Mouse (Mus musculus) spleen, adult 2 months (tissue): ENCODE data around the gene Rtn3. TPM values are rescaled to one million over a fixed set of nuclear protein-coding genes. Genes with fewer than 3 reads are reported as not detected.
A peak's percentile ranks its signal among the peaks of the same experiment; 100 is the strongest.

Experiments used
- DNase-seq, 2 experiments: peaks; one replicate each; pipeline versions ENCODE4 v3.0.0 to v3.0.0-alpha.2; 2012 to 2021; ENCODE audit warnings: low spot score in 2 of 2, low read depth in 1 of 2
- H3K27ac ChIP-seq: fragments of 200-500 bp; 2 replicates; pipeline ENCODE4 v1.5.1; 2012; ENCODE audit warnings: low read length, inconsistent platforms; ENCODE audit not compliant: insufficient read depth
- H3K27me3 ChIP-seq: fragments of 200-500 bp; 2 replicates; pipeline ENCODE4 v1.6.1; 2012; ENCODE audit warnings: mild to moderate bottlenecking, moderate library complexity, low read length, inconsistent platforms; ENCODE audit not compliant: control insufficient read depth, insufficient read depth
- H3K36me3 ChIP-seq: fragments of 200-500 bp; 2 replicates; pipeline ENCODE4 v1.6.1; 2012; ENCODE audit warnings: mild to moderate bottlenecking, low read length, inconsistent platforms; ENCODE audit not compliant: control insufficient read depth, insufficient read depth
- H3K4me1 ChIP-seq: fragments of 200-500 bp; 2 replicates; pipeline ENCODE4 v1.6.1; 2011; ENCODE audit warnings: inconsistent platforms; ENCODE audit not compliant: control insufficient read depth, insufficient read depth, insufficient read length
- H3K4me3 ChIP-seq: fragments of 200-500 bp; 2 replicates; pipeline ENCODE4 v1.5.1; 2011; ENCODE audit warnings: mild to moderate bottlenecking, inconsistent platforms; ENCODE audit not compliant: insufficient read depth, insufficient read length; ENCODE audit errors: extremely low read depth
- CTCF ChIP-seq: fragments of 200-500 bp; IDR thresholded peaks from 2 replicates; pipeline ENCODE4 v1.5.1; 2011; ENCODE audit warnings: mild to moderate bottlenecking, inconsistent platforms; ENCODE audit not compliant: insufficient read depth, insufficient read length, insufficient replicate concordance; ENCODE audit errors: extremely low read depth
- POLR2A ChIP-seq: fragments of 200-500 bp; IDR thresholded peaks from 2 replicates; pipeline ENCODE4 v1.6.1; 2011; ENCODE audit warnings: low read depth, low read length, inconsistent platforms
- WGBS: fragments of 180-500 bp; shearing (Covaris S2); methylation state at CpG from one replicate; pipeline ENCODE4 v1.1.7; 2018; 5-methylcytosine and 5-hydroxymethylcytosine counted together
- polyA plus RNA-seq: library from polyadenylated mRNA; depleted of rRNA; stranded (reverse); fragments of >200 nt; gene quantifications from 2 replicates; pipeline ENCODE4 v1.2.3, GENCODE M21; 2012

Gene Rtn3
- polyA plus RNA-seq, 1 experiment, result 39.6 TPM

DNA sequence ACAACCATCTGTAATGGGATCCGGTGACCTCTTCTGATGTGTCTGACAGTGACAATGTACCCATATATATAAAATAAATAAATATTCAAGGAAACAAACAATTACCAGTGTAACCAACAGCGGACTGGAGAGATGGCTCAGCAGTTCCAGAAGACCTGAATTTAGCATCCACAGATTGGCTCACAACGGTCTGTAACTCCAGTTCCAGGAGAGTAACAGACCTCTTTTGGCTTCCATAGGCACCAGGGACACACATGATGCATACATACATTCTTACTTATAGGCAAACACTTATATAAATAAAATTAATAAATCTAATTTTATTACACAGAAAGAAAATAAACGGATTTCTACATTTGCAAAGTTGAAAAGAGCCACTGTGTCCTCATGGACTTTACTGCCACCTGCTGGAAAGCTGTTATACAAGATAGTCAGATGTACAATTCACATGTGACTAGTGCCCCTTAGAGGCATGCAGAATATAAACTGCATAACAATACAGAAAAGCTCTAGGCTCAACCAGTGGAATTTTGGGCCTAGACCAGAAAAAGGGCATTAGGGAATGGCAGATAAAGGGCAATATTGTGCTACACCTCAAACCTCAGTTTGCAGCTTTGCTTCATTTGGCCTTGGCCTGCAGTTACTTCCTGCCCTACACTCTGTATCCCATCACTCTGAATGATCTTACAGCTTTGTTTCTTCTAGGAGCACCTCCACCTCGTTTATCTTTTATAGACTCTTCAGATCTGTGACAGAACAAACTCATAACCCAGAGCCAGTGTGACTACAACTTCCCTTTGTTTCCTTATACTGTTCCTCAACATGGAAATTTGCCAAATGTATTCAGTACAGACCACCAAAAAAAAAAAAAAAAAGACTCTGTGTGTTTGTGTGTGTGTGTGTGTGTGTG is 46.8 kb downstream of the Rtn3 start:
- Histone ChIP-seq H3K27ac (no peak overlapping the region), H3K27me3 (no peaks in the 10 kb centered on the region), H3K4me1 (no peaks in the 10 kb centered on the region), H3K36me3 (peaks cover 16% of the 10 kb centered on the region), H3K4me3 (no peak overlapping the region)
- peak; percentile 28 to 48 for DNase-seq
- 62% methylated on average over 5 of the region's 5 CpGs for WGBS
- TF ChIP-seq CTCF (no peak; the same call in 1 of the 2 replicates), POLR2A (no peak)

DNA sequence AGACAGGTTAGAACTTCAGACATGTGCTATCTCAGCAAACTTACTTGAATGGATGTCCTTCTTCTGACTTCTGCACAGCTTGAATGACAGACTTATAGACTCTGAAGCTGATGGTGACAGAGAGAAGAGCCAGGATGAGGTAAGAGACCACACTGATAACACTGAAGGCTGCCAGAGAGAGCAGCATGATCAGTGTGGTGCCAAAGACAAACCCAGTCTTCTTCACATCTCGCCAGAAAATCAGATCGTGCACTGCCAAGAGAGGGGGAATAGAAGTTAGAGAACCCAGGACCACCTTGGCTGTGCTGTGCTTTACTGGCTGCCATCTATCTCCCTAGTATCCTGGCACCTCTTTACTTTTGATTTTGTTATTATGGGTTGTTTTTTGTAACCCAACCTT is 48.2 kb downstream of the Rtn3 start:
- DNase-seq, result no peak
- no peak overlapping the region for H3K4me3 ChIP-seq
- H3K36me3 ChIP-seq, result peaks cover 26% of the 10 kb centered on the region
- no peak overlapping the region for H3K27ac ChIP-seq
- TF ChIP-seq POLR2A, result no peak
- no peak for TF ChIP-seq CTCF
- WGBS, result 91% methylated on average over 2 of the region's 2 CpGs
- H3K4me1 ChIP-seq, result no peaks in the 10 kb centered on the region
- no peaks in the 10 kb centered on the region for H3K27me3 ChIP-seq

GRCm38 (mm10) chr19:7425398-7425775 is 57.7 kb downstream of the Rtn3 start:
- H3K36me3 ChIP-seq, result peaks cover 18% of the 10 kb centered on the region
- DNase-seq, result no peak
- no peak for TF ChIP-seq CTCF
- no peak for TF ChIP-seq POLR2A
- no peak overlapping the region for H3K4me3 ChIP-seq
- no peak overlapping the region for H3K27ac ChIP-seq
- WGBS, result 32% methylated on average over 3 of the region's 3 CpGs
- H3K27me3 ChIP-seq, result no peaks in the 10 kb centered on the region
- no peaks in the 10 kb centered on the region for H3K4me1 ChIP-seq

DNA sequence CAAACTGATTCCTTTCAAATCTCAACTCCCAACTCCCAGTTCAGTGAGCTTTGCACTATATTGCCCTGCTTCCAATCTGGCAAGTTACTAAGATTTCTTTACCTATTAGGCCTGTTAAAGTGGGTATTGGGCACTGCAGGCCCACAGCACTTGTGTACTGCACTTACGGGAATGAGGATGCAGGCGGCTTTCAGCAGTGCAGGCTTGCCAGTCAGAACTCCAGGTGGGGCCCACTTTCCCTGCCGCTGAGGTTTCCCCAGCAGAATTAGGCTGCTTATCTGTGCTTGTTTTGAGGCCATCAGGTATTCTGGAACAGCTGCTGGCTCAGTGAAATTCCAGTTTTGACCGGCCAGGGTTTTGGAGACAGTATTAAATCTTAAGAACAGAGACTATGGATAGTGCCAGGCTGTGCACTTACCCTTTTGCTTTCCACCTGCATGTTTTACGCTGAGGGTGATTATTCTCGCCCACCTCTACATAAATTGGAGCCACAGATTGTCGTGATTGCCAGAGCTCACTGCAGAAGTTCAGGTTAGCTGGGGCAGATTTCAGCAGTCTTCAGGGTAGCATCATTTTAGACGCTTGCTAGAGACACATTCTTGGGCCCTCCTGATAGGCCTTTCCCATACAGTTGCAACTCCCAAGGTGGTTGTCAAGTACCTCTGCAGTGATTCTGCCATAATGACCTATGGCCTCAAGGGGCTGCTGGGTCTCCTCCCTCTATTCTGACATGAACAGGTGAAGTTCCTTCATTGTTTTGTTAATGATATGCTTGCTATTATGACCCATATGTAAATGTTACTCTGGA is 58.3 kb downstream of the Rtn3 start:
- no peaks in the 10 kb centered on the region for H3K4me1 ChIP-seq
- H3K4me3 ChIP-seq, result no peak overlapping the region
- 91% methylated on average over 8 of the region's 8 CpGs for WGBS
- peaks cover 18% of the 10 kb centered on the region for H3K36me3 ChIP-seq
- no peak overlapping the region for H3K27ac ChIP-seq
- TF ChIP-seq POLR2A (no peak), CTCF (no peak)
- H3K27me3 ChIP-seq, result no peaks in the 10 kb centered on the region
- no peak for DNase-seq

- Histone ChIP-seq H3K36me3 (peaks cover 18% of the 10 kb centered on the region), H3K4me3 (no peak overlapping the region), H3K27me3 (no peaks in the 10 kb centered on the region), H3K4me1 (no peaks in the 10 kb centered on the region; the same call in 1 of the 2 replicates), H3K27ac (no peak overlapping the region)
- 92% methylated on average over 7 of the region's 7 CpGs for WGBS
- no peak for DNase-seq
- TF ChIP-seq CTCF, result no peak
- no peak for TF ChIP-seq POLR2A
These were observed 59.0 kb downstream of the Rtn3 start for GRCm38 (mm10) chr19:7424131-7424530.

GRCm38 (mm10) chr19:7423656-7424030 is 59.4 kb downstream of the Rtn3 start:
- WGBS, result 85% methylated on average over 16 of the region's 16 CpGs
- DNase-seq, result no peak
- no peaks in the 10 kb centered on the region for H3K27me3 ChIP-seq
- peaks cover 18% of the 10 kb centered on the region for H3K36me3 ChIP-seq
- no peak overlapping the region for H3K4me3 ChIP-seq
- no peak for TF ChIP-seq CTCF
- no peak for TF ChIP-seq POLR2A
- no peaks in the 10 kb centered on the region; the same call in 1 of the 2 replicates for H3K4me1 ChIP-seq
- H3K27ac ChIP-seq, result no peak overlapping the region
